Mouse (Mus musculus) heart, embryonic 13.5 days (tissue): ENCODE results near the gene Cog4. TPM values are rescaled to one million over a fixed set of nuclear protein-coding genes. Genes with fewer than 3 reads are reported as not detected.
"Not testable (repeated sequence)": the region's sequence is repeated elsewhere in the genome, so short reads cannot be mapped to it uniquely, and the experiment has no call there.

Source experiments
- ATAC-seq: fragments of 200-750 bp; cut with Nextera tagmentation; 2 replicates; pipeline ENCODE4 v1.8.0; 2017; ENCODE audit warnings: moderate TSS enrichment; ENCODE audit not compliant: insufficient number of reproducible peaks, low FRiP score, low TSS enrichment; ENCODE audit errors: extremely low read depth
- H3K27ac ChIP-seq: fragments of 300-500 bp; sonication (generic); replicated peaks from 2 replicates; pipeline ENCODE4 v1.5.1; 2015; ENCODE audit warnings: moderate library complexity, mild to moderate bottlenecking, inconsistent platforms
- H3K27me3 ChIP-seq: fragments of 300-500 bp; sonication (generic); replicated peaks from 2 replicates; pipeline ENCODE4 v1.6.1; 2015; ENCODE audit warnings: mild to moderate bottlenecking, inconsistent platforms
- H3K36me3 ChIP-seq: fragments of 300-500 bp; sonication (generic); 2 replicates; pipeline ENCODE4 v1.6.1; 2015; ENCODE audit warnings: mild to moderate bottlenecking, inconsistent platforms
- H3K4me1 ChIP-seq: fragments of 300-500 bp; sonication (generic); 2 replicates; pipeline ENCODE4 v1.6.1; 2015; ENCODE audit warnings: inconsistent platforms
- H3K4me2 ChIP-seq: fragments of 300-500 bp; sonication (generic); 2 replicates; pipeline ENCODE4 v1.6.1; 2015; ENCODE audit warnings: inconsistent platforms, mild to moderate bottlenecking, moderate library complexity
- H3K4me3 ChIP-seq: fragments of 300-500 bp; sonication (generic); 2 replicates; pipeline ENCODE4 v1.5.1; 2015; ENCODE audit warnings: moderate library complexity, mild to moderate bottlenecking, inconsistent platforms
- H3K9ac ChIP-seq: fragments of 300-500 bp; sonication (generic); 2 replicates; pipeline ENCODE4 v1.6.1; 2015; ENCODE audit warnings: inconsistent platforms, mild to moderate bottlenecking, moderate library complexity
- H3K9me3 ChIP-seq: fragments of 300-500 bp; sonication (generic); 2 replicates; pipeline ENCODE4 v1.6.1; 2016; ENCODE audit warnings: inconsistent platforms
- WGBS: fragments of 180-500 bp; shearing (Covaris S2); methylation state at CpG from one replicate; pipeline ENCODE4 v1.1.7; 2015; ENCODE audit warnings: mixed read lengths; 5-methylcytosine and 5-hydroxymethylcytosine counted together
- polyA plus RNA-seq: library from polyadenylated mRNA; unstranded; fragments of >200 nt; fragmentation: Nextera tagmentation; extraction: Ambion mirVana; gene quantifications from 2 replicates; pipeline ENCODE4 v1.2.1, GENCODE M21; 2015

Cog4 gene
- polyA plus RNA-seq, 1 experiment from 2014 or later = 55.8 TPM

- Histone ChIP-seq H3K27ac (no peak overlapping the region), H3K4me1 (peaks cover 65% of the 10 kb centered on the region), H3K36me3 (0 out of 2 replicates have a peak, but pooled peaks cover 3% of the 10 kb centered on the region), H3K9ac (no peak overlapping the region), H3K9me3 (no peaks in the 10 kb centered on the region), H3K4me3 (no peak overlapping the region), H3K27me3 (no peaks in the 10 kb centered on the region), H3K4me2 (no peak overlapping the region)
- no peak for ATAC-seq
- 71% methylated on average over 7 of the region's 7 CpGs for WGBS
Measured at GRCm38 (mm10) chr8:110928435-110928834, 82.0 kb downstream of the Cog4 start.

GRCm38 (mm10) chr8:110929066-110929465 lies 82.7 kb downstream of the Cog4 start:
- H3K36me3 ChIP-seq = 0 out of 2 replicates have a peak, but pooled peaks cover 3% of the 10 kb centered on the region
- no peak overlapping the region for H3K4me2 ChIP-seq
- H3K27ac ChIP-seq = peak overlapping the region; percentile 2; the same call in 1 of the 2 replicates
- no peak overlapping the region for H3K9ac ChIP-seq
- no peaks in the 10 kb centered on the region for H3K27me3 ChIP-seq
- no peaks in the 10 kb centered on the region for H3K9me3 ChIP-seq
- H3K4me3 ChIP-seq = no peak overlapping the region
- peaks cover 67% of the 10 kb centered on the region for H3K4me1 ChIP-seq
- 50% methylated on average over 5 of the region's 5 CpGs for WGBS
- no peak for ATAC-seq

- not testable (repeated sequence) for H3K9ac ChIP-seq, H3K27ac ChIP-seq, ATAC-seq, H3K4me2 ChIP-seq, H3K36me3 ChIP-seq, H3K4me3 ChIP-seq, H3K9me3 ChIP-seq, H3K27me3 ChIP-seq
- H3K4me1 ChIP-seq = peaks cover 67% of the 10 kb centered on the region
- WGBS = 92% methylated on average over 7 of the region's 8 CpGs
Measured at GRCm38 (mm10) chr8:110929672-110930071, 83.3 kb downstream of the Cog4 start.

GRCm38 (mm10) chr8:110931176-110931939 lies 85.0 kb downstream of the Cog4 start:
- H3K27ac ChIP-seq = peak overlapping the region; percentile 81
- no peaks in the 10 kb centered on the region for H3K9me3 ChIP-seq
- peak; percentile 52; the same call in 1 of the 2 replicates for ATAC-seq
- 39% methylated on average over 12 of the region's 12 CpGs for WGBS
- peak overlapping the region; percentile 40 for H3K4me2 ChIP-seq
- H3K4me1 ChIP-seq = peaks cover 60% of the 10 kb centered on the region
- H3K27me3 ChIP-seq = no peaks in the 10 kb centered on the region
- peak overlapping the region; percentile 47; the same call in 1 of the 2 replicates for H3K9ac ChIP-seq
- H3K4me3 ChIP-seq = peak overlapping the region; percentile 10; the same call in 1 of the 2 replicates
- no peaks in the 10 kb centered on the region; the same call in 1 of the 2 replicates for H3K36me3 ChIP-seq

Other genes with a start within 250 kb of the Cog4 start
- gene Vac14, start 228.0 kb upstream of the Cog4 start, polyA plus RNA-seq = 17.3 and 17.4 TPM in 2 replicates
- gene Mtss1l, start 125.1 kb upstream of the Cog4 start, polyA plus RNA-seq = 6.0 and 6.4 TPM in 2 replicates
- 0.17 and 0.27 TPM in 2 replicates for gene Il34, start 40.7 kb upstream of the Cog4 start, polyA plus RNA-seq
- 76.9 and 81.2 TPM in 2 replicates for gene Sf3b3, start 187 bp downstream of the Cog4 start, polyA plus RNA-seq
- 6.8 and 7.1 TPM in 2 replicates for gene Fuk, start 55.9 kb downstream of the Cog4 start, polyA plus RNA-seq
- 16.2 and 16.4 TPM in 2 replicates for gene St3gal2, start 73.3 kb downstream of the Cog4 start, polyA plus RNA-seq
- gene Ddx19a, start 151.2 kb downstream of the Cog4 start, polyA plus RNA-seq = 11.5 and 12.3 TPM in 2 replicates
- 3.6 and 4.0 TPM in 2 replicates for gene Ddx19b, start 185.2 kb downstream of the Cog4 start, polyA plus RNA-seq
- gene Aars, start 186.5 kb downstream of the Cog4 start, polyA plus RNA-seq = 36.2 and 36.4 TPM in 2 replicates
- 7.7 and 8.0 TPM in 2 replicates for gene Exosc6, start 209.7 kb downstream of the Cog4 start, polyA plus RNA-seq
- 0.22 TPM in 1 of 2 replicates, not detected in the other for gene Clec18a, start 245.8 kb downstream of the Cog4 start, polyA plus RNA-seq
- 9.3 and 10.2 TPM in 2 replicates for gene Pdpr, start 248.0 kb downstream of the Cog4 start, polyA plus RNA-seq